Mouse (Mus musculus) ES-CJ7 (cell line): ENCODE measurements at regions not wholly inside any gene's neighbourhood (a gene's known extent, or its start where the extent isn't known, plus 50 kb on each side); places are given as distances from the start of the nearest gene placed in this dataset.
A peak's percentile ranks its signal among the peaks of the same experiment; 100 is the strongest.

Source experiments
- DNase-seq: peaks from one replicate; pipeline ENCODE4 v3.0.0; 2011; ENCODE audit warnings: low read depth, low spot score

GRCm38 (mm10) chr5:43339671-43340070 is 106.7 kb downstream of the Cpeb2 start:
- DNase-seq = no peak

- DNase-seq = no peak
Observed at GRCm38 (mm10) chr5:43341475-43341874, 108.5 kb downstream of the Cpeb2 start.

- DNase-seq = no peak
Observed at GRCm38 (mm10) chr5:43344441-43344840, 111.5 kb downstream of the Cpeb2 start.

GRCm38 (mm10) chr5:43350987-43351386 is 118.0 kb downstream of the Cpeb2 start:
- no peak for DNase-seq

GRCm38 (mm10) chr5:43353021-43353990 is 120.3 kb downstream of the Cpeb2 start:
- no peak for DNase-seq

GRCm38 (mm10) chr5:43354351-43354942 is 121.5 kb downstream of the Cpeb2 start:
- DNase-seq = no peak

- DNase-seq = peak; percentile 92
Observed at GRCm38 (mm10) chr5:43355026-43355580, 122.1 kb downstream of the Cpeb2 start.

GRCm38 (mm10) chr5:43355832-43356231 is 122.9 kb downstream of the Cpeb2 start:
- DNase-seq = peak; percentile 54

- DNase-seq = no peak
Observed at GRCm38 (mm10) chr5:43357100-43357680, 124.2 kb downstream of the Cpeb2 start.

GRCm38 (mm10) chr5:43357901-43358300 is 124.9 kb downstream of the Cpeb2 start:
- DNase-seq = no peak

- DNase-seq = no peak
Observed at GRCm38 (mm10) chr5:43358928-43359765, 126.2 kb downstream of the Cpeb2 start.

- peak; percentile 46 for DNase-seq
Observed at GRCm38 (mm10) chr5:43360298-43360697, 127.3 kb downstream of the Cpeb2 start.

- DNase-seq = no peak
Observed at GRCm38 (mm10) chr5:43361026-43361425, 128.1 kb downstream of the Cpeb2 start.

GRCm38 (mm10) chr5:43372385-43372784 is 139.4 kb downstream of the Cpeb2 start:
- DNase-seq = no peak

GRCm38 (mm10) chr5:43384689-43385375 is 130.5 kb upstream of the C1qtnf7 start:
- no peak for DNase-seq

GRCm38 (mm10) chr5:43390997-43391396 is 124.3 kb upstream of the C1qtnf7 start:
- no peak for DNase-seq

- DNase-seq = peak; percentile 53
Observed at GRCm38 (mm10) chr5:43391412-43392029, 123.8 kb upstream of the C1qtnf7 start.

GRCm38 (mm10) chr5:43392908-43393545 is 122.3 kb upstream of the C1qtnf7 start:
- DNase-seq = no peak

GRCm38 (mm10) chr5:43417259-43417658 is 98.1 kb upstream of the C1qtnf7 start:
- DNase-seq = no peak
